Mouse (Mus musculus): Measurements from ENCODE around the gene Adamts12.

Gene Adamts12

DNA sequence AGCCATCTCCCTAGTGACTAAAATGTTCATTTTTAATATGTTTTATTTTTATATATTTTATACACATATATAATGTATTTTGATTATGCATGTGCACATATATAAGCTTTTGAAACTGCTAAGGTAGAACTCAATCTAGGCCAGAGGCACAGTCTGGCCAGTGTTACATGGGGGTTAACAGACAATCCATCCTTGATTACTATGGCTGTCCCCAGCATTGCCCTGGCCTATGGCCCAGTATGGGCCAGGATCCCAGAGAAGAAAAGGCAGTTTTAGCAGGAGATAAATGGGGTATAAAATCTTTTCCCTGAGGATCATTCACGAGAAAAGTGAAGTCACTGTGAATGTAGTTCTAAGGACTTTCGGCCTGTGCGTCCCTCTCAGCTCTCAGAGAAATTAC, 223.2 kb downstream of the Adamts12 start:
- no peak for DNase-seq (ENCODE audit: low spot score in 2 of 2)

DNA sequence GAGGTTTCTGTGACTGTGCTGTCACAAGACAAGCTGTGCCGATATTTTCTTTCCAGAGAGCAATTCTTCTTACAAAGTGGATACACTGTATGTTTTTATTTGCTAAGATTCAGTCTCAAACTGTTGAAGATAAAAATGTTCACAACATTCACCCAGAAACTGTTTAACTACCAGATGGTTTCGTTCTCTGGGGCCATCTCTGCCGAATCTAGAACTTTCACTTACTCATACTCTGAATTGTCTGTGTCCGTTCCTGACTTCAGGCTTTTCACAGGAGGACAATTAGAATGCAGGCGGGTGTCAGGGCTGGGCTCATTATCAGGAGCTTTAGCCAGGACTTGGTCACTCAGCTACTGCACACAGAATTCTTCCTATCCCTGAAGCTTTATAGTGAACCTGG, 227.7 kb downstream of the Adamts12 start:
- no peak for DNase-seq (ENCODE audit: low spot score in 2 of 2)

DNA sequence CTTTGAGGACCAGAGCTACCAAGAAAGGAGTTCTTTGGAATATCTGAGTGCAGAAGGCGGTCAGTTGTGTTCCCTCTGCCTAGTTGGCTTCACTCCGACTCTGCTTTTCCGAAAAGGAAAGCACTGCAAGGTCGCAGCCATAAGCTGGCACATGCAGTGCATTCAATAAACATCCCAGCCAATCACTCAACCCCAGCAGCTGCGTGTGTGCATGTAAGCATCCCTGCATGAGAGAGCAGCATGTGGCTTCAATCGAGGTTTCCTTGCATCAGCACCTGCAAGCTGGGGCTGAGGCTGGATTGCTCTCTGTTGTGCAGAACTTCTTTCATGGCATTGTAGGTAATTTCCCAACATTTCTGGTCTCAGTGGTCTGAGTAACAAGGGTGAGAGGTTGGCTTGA, 230.4 kb downstream of the Adamts12 start:
- DNase-seq (ENCODE audit: low spot score in 2 of 2), result no peak

DNA sequence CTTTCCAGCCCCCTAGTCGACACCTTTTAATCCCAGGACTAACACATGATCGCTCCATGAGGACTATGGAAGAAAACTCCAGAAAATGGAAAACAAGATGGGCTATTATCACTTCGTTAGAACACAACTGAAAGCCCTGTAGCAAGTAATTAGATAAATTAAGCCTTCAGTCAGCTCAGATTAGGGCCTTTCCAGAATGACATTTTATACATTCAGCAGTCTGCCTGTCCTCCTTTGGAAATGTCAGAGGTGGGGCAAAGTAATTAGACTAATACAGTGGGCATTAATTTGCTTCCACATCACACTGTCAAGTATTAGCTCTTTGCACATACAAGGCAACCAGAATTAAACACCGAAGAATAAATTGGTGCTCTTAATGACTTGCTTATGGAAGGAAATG, 233.4 kb downstream of the Adamts12 start:
- no peak for DNase-seq (ENCODE audit: low spot score in 2 of 2)

DNA sequence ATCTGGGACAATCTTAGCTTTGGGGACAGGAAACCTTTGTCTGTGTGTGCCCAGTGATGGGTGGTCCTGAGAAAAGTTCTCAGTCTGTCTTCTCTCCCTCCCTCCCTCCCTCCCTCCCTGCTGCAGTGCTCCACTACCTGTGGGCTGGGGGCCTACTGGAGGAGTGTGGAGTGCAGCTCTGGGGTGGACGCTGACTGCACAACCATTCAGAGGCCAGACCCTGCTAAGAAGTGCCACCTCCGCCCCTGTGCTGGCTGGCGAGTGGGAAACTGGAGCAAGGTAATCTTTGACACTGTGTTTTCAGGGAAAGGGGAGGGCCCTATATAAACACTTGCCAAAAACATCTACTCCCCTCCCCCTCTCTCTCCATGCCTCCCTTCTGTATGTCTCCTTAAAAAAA, 252.5 kb downstream of the Adamts12 start:
- DNase-seq (ENCODE audit: low spot score in 2 of 2), result no peak

DNA sequence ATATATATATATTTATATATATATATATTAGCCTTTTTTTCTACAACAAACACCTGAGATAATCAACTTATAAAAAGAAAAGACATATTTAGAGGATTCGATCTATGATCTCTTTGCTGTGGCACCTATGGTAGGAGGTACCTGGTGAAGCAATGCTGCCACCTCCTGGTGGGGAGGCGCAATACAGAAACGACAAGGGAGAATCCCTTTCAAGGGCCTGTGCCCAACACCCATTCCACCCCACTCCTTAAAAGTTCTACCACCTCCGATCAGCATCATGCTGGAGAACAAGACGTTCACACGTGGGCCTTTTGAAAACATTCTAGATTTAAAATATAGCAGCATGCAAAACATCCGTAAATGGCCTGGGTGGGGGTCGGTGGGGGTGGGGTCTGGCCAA, 255.9 kb downstream of the Adamts12 start:
- DNase-seq (ENCODE audit: low spot score in 2 of 2), result peak in 1 of 2 experiments; percentile 4

DNA sequence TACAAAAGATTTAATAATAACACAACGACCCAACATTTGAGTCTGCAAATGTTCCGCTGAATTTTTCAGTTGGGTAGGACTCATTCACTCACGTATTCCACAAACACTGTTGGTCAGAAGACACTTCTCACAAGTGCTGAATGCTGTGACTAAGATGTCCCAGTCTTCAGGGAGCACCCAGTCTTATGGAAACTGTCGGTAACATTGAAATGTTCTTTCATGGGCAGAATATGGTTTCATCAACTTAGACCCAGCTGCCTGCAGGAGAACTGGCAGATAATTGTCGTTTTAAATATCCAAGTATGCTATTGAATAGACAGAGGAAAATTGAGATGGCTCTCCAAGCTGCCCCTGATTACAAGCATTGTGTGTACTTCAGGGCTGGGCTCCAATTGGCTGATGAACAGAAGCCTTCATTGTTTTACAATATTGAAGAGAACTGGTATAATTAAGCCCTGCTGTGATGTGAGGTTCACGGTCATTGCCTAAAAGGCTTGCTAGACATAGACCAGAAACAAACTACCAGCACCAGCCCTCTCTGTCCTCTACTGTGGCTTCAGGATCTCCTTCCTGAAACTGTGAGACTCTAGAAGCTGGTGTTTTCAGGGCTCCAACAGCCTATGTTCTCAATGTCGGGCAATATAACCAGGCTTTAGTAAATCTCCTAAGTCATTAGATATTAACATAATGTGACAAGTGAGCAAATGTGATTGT, 275.0 kb downstream of the Adamts12 start:
- DNase-seq (ENCODE audit: low spot score in 2 of 2), result no peak

DNA sequence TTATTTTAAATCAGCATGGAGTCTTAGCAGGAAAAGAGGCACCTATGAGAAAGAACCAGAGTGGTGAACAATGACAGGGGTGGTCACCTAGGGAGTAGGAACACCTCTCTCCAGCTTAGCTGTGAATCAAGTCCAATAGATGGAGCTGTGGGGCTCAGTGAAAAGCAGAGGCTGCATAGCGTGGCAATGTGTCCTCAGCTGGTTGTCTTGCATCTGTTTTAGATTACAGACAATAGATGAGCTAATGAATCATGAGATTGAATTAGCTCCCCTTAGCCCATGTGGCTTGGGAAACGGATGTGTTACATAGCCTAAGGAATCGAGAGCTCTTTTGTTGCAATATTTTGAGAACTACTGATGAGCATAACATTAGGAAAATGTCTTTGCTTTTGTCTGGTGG, 291.3 kb downstream of the Adamts12 start:
- no peak for DNase-seq (ENCODE audit: low spot score in 2 of 2)

DNA sequence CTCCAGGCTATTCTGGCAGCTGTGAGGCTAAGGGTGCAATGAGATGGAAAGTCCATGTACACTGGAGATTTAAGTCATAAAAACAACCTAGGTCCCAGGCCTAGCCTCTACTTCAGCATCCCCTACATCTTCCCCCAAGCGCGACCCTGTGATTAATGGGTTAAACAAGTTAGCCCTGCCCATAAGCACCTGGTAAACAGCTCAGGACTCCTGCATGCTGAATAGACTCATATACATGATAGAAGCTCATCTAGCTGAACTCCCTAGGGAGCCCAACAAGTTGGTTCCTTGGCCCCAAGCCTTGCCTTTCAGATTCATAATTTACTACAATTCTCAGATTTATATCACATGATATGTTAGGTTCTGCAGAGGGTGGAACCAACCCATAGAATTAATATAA, 292.9 kb downstream of the Adamts12 start:
- no peak for DNase-seq (ENCODE audit: low spot score in 2 of 2)

DNA sequence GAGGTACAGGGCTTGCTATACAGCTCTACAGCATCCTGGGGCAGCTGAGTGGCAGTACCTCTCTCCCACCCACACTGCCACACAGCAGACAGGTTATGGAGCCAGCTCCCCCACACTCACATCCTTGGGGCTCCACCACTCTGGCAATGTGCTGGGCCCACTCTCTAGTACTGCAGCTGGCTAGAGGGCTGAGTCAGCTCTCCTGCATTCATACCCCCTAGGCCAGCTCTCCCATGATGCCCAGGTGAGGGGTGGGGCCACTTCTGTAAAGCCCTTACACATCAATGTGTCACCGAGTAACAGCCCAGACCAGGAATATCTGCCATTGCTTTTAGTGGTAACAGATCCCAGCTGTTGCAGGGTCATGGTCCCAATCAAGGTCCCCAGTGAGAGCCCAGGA, 296.3 kb downstream of the Adamts12 start:
- DNase-seq (ENCODE audit: low spot score in 2 of 2), result no peak

DNA sequence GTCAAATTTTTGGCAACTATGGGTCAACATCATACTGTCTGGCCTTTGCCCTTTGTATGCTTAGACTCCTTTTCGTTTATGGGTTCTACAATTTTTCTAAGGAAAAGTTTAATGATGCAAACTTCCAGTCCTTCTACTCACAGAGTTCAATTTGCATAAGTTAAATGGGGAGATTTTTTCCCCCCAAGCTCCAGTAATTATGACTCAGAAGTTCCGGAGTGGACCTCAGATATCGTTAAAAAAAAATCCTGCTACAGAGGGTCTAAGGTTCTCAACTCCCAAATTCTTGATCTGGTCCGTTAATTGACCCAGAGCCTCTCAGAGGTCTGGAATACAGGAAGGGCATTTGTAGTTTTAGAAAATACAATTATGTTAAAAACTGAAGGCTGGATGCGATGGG, 297.2 kb downstream of the Adamts12 start:
- no peak for DNase-seq (ENCODE audit: low spot score in 2 of 2)

DNA sequence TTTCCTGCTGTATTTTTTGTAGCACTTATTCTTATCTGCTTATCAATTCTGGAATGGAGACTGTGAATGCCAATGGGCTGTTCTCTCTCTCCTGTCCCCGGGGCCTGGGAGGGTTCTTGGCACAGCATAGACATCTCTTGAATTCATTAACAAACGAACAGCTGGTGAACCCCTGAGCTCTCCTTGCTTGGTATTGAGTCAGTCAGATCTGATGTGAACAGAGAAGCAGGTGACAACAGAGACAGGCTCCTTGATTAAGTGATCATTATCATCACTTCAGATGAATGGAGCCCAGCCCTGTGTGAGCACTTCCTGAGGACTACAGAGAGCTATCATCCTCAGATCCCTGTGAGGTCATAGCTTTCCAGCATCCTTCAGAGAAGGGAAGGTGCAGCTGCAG, 299.5 kb downstream of the Adamts12 start:
- no peak for DNase-seq (ENCODE audit: low spot score in 2 of 2)

DNA sequence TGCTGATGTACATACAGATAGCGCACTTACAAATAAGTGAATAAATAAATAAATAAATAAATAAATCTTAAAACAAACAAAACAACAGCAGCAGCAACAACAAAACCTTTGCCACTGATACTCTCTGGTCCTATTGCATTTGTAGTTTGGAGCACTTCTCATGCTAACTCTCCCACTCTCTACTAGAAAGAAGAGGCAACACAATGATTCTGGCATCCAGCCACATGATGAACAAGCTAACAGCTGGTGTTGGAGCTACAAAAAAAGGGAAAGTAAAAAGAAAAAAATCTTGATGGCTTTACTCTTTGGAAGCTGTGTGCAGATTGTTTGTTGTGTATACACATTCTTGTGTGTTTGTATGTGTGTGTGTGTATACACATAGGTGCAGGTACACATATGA, 300.2 kb downstream of the Adamts12 start:
- DNase-seq (ENCODE audit: low spot score in 2 of 2), result peak; percentile 24 to 59

DNA sequence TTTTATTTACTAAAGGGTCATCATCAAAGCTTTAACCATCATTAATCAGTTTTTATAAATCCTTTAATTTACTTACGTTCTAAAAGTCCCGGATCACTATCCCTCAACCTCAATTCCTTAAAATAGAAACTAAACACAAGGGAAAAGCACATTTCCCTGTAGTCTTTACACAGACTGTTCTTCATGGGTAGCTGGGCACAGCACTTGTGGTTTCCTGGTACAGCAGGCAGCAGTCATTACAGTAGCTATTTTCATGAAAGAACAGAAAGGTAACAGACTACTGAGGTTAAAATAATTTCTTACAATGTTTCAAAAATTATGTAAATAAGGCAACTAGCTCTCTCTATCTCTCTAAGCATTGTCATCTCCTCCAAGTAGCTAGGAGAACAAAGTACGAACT, 305.0 kb downstream of the Adamts12 start:
- DNase-seq (ENCODE audit: low spot score in 2 of 2), result no peak

DNA sequence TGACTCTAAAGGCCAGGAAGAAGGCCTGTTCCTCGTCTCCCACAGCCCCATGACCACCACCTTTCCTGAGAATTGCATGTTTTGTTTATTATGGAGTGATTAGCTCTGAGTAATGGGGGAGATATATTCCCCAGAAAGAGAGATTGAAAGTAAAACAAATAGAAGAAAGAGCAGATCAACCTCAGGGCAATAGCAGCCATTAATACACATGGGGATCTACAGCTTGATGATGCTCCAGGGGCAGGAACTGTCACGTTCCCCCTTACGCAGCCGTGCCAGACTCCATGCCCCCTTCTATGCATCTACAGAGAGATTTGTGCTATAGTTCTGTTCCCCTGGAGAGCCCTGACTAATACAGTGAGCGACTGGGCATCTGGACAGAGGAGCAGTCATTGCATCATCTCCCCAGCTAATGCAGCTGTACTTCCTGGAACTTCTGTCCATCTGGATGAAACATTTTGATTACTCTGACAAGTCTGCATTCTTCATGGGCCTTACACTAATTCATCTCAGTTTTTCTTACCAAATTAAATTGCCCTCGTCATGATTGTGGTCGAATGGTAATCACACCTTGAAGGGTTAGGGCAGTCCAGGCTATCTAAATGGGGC, 306.0 kb downstream of the Adamts12 start:
- no peak for DNase-seq (ENCODE audit: low spot score in 2 of 2)

DNA sequence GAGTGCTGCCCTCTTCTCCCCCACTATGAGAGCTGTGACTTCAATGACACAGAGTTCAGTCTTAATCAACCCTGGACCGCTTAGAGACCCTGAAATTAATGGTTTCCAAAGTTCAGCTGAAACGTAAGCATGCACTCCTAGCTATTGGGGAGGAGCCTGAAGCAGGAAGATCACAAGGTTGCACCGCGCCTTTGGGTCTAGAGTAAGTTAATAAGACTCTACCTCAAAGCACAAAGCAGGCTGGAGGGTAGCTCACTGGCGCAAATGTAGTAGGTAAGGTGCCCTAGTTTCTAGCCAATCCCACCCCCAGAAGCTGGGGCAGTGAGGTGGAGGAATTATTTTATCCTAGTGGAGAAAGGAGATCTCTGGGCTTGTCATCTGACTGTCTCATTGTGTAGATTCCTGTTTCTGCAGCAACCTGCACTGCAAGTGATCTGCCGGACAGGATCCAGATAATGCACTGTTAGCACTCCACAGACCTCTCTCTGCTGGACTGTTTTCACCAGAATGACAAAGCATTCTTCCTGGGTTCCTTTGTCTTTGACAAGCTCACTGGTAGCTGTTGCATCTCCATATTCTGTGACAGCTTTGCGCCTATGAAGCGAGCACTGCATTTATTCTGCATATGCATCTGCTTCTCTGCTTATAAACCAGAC, 315.0 kb downstream of the Adamts12 start:
- no peak for DNase-seq (ENCODE audit: low spot score in 2 of 2)

DNA sequence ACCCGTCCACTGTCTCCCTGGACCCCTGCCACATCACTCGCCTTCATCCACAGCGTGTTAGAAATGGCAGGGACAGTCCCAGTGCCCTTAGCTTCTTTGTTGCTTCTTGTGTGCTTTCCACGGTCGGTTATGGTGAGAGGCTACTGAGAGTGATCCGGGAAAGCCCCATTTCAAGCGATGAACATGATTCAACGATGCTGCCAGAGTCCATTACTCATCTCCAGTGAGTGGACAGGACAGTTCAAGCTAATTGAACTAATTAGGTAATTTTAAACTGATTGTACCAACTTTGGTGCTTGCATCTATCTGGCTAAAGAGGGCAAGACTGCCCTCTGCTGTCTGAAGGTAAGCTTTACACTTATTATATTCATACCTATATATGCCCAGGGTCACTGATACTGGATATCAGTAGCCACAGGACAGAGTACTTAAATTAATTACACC, 315.5 kb downstream of the Adamts12 start:
- DNase-seq (ENCODE audit: low spot score in 2 of 2), result no peak

DNA sequence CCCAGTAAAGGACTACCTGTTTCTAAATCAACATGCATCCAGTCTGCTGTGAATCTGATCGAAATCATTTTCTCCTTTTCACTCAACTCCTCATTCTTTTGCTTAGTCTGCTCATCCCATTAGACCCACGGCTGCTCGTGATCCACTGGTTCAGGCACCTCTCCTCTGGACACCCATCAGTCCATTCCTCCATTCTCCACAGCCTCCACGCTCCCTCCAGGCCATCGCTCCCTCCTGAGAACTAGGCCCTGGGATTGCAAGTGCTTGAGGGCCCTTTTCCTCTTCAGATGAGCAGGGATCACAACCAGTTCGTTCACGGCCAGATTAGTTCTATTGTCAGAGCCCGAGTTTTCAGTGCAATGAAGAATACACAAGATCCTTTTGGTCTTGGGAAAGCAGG, 316.0 kb downstream of the Adamts12 start:
- no peak for DNase-seq (ENCODE audit: low spot score in 2 of 2)

DNA sequence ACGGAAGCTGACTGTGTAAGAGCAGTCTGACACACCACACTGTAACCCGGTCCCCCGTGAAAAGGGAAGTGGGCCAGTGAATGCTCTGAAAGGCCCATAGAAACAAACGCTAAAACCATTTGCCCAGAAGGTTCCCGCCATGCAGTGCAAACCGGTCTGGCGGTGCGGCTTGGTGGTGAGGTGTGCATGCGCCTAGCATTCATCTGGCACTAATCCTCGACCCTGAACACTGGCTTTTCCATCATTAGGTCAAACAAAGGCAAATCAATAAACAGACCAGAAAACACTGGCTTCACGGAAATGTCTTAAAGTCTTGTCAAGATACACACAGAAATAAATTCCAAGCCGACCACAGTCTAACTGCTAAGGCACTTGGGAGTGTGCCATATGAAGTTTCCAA, 318.0 kb downstream of the Adamts12 start:
- no peak for DNase-seq (ENCODE audit: low spot score in 2 of 2)

DNA sequence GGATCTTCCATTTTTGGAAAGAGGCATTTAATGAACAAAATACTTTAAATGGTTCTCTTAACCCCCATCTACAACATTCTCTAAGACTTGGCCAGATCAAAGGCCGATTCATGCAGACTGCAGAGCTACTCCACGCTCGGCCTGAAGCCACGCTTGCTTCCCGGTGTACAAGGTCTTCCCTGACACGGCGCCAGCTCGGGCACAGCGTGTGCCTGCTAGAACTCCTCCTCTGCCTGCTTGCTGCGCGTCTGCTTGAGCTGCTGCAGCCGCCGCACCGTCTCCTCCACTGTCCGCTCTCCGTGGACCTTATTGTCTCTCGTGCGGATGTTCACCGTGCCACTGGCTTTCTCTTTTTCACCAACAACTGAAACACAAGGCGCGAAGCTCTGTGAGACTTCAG, 319.2 kb downstream of the Adamts12 start:
- no peak for DNase-seq (ENCODE audit: low spot score in 2 of 2)

DNA sequence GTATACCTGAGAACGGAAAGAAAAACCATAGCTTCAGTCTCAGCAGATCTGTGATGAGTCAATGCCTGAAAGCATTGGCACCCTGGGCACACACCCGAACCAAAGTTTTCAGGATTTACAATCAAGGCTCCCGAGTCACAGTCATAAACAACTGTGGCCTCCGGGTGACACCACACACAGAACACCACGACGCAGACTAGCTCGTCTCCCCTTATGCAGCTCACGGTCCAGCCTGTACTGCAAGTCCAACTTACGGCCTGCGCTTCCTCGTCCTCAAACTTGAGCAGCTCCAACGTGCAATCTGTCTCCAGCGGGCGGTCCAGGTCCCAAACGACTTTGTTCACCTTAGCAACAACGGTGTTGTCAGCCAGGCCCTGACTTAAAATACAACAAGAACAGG, 328.3 kb downstream of the Adamts12 start:
- DNase-seq (ENCODE audit: low spot score in 2 of 2), result no peak

DNA sequence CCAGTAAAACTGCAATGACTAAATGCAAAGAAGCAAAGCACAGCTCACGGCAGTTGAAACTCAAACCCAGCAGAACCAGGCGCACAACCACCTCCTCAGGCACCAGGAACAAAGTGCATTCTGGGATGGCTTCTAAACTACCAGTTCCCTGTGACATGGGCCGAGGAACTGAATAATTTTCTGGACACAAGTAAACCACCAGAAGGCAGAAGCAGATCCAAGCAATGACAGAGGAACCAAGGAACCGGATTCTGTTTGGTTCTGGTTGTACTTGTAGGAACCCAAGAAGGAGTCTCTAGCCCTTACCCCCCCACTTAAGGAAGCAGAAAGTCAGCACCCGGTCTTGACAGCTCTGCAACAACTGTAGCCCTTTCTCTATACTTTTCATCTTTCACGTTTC, 331.8 kb downstream of the Adamts12 start:
- DNase-seq (ENCODE audit: low spot score in 2 of 2), result no peak

Data from right cerebral cortex, postnatal 36 days (tissue).